Mouse (Mus musculus) C2C12 (cell line): Measurements from ENCODE around the gene Olfr1301.

Source experiments
- CTCF ChIP-seq: IDR thresholded peaks from one replicate; pipeline ENCODE4 v1.5.1; 2011; ENCODE audit not compliant: control insufficient read depth, insufficient read depth, insufficient read length
- FOSL1 ChIP-seq: IDR thresholded peaks from one replicate; pipeline ENCODE4 v1.8.0; 2011; ENCODE audit warnings: mild to moderate bottlenecking, low read length; ENCODE audit not compliant: poor library complexity, insufficient read depth, severe bottlenecking
- MAX ChIP-seq: IDR thresholded peaks from one replicate; pipeline ENCODE4 v1.6.1; 2011; ENCODE audit warnings: mild to moderate bottlenecking, control low read depth
- MYOD1 ChIP-seq: IDR thresholded peaks from one replicate; pipeline ENCODE4 v1.6.1; 2011; ENCODE audit warnings: low read depth; ENCODE audit not compliant: control insufficient read depth, insufficient read length
- MYOG ChIP-seq: IDR thresholded peaks from one replicate; pipeline ENCODE4 v1.6.1; 2011; ENCODE audit not compliant: control insufficient read depth, insufficient read length; ENCODE audit errors: extremely low read depth
- USF1 ChIP-seq: IDR thresholded peaks from one replicate; pipeline ENCODE4 v1.6.1; 2011; ENCODE audit warnings: low read depth, mild to moderate bottlenecking, control low read depth, moderate library complexity

DNA sequence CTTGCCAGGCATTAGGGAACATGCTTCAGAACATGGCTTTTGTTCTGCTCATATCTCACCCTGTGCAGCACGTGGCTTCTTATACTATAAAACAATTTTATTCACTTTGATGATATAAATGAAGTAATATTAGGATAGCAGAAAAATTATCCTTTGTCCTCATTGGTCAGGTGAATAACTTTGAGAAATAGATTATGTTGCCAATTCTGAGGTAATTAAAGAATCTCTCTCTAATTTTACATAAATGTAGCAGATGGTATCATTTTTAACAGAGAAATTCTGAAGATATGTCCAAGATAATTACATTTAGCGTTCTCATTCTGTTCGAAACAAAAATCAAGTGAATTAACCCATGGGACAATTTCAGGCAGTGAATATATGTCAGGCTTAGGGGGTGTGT, at the start of gene Olfr1301:
- TF ChIP-seq CTCF, result no peak
- TF ChIP-seq USF1, result no peak
- TF ChIP-seq MAX, result no peak
- TF ChIP-seq FOSL1, result no peak
- no peak for TF ChIP-seq MYOD1
- TF ChIP-seq MYOG, result no peak
